Mouse (Mus musculus) activated CD4-positive, CD25-positive, alpha-beta regulatory T cell (primary cell): Measurements from ENCODE around the gene Cnksr1. TPM values are rescaled to one million over a fixed set of nuclear protein-coding genes. Genes with fewer than 3 reads are reported as not detected.

ENCODE experiments used
- polyA plus RNA-seq, 2 experiments: library from polyadenylated mRNA; unstranded; fragments of 100-300 nt; shearing (Covaris generic); gene quantifications; one replicate each; pipeline ENCODE4 v1.2.1; 2017

Gene Cnksr1
- under 1 TPM in 1 of 2 experiments, not detected in 1; 0.53 TPM for polyA plus RNA-seq

DNA sequence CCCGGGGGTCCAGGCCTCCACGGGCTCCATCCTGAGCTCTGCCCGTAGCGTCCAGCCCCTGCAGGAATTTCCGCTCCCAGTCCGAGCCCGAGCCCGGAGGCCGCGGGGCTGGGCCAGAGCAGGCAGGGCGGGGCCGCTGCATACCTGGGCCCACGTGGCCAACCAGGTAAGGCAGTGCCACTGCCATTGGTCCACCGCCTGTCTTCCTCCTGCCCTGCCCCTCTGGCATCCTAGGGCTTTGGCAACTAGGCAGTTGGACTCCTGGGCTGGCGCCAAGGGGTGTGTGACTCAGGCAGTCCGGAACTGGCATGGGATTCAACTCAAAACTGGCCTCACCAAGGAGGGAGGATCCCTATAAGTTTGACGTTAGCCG, at the start of gene Cnksr1:
Gene Cnksr1 (minus strand): TSS at position 121 of the 373 bp plus-strand sequence.

DNA sequence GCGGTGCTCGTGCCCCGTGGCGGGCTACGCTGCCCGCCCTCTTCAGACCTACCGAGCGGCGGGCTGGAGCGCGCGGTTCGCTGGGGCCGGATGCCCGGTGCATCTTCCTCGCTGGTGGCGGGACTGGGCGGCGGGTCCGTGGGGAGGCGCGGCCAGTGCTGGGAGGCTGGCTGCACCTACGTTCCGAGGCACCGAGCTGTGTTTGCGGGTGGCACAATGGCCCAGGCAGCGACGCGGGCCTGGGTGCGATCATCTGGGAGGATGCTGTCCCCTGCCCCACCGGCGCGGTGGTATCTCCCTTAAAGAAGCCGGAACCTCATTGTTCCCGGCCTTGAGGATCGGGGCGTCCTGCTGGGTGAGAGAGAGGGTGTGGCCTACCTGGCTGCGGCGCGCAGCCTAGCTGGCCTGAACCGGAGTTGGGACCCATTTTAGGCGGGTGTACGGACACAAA, 49.4 kb upstream of the Cnksr1 start, which contains the start of gene Pdik1l:
Gene Pdik1l (minus strand): TSS at position 321 of the 451 bp plus-strand sequence.

DNA sequence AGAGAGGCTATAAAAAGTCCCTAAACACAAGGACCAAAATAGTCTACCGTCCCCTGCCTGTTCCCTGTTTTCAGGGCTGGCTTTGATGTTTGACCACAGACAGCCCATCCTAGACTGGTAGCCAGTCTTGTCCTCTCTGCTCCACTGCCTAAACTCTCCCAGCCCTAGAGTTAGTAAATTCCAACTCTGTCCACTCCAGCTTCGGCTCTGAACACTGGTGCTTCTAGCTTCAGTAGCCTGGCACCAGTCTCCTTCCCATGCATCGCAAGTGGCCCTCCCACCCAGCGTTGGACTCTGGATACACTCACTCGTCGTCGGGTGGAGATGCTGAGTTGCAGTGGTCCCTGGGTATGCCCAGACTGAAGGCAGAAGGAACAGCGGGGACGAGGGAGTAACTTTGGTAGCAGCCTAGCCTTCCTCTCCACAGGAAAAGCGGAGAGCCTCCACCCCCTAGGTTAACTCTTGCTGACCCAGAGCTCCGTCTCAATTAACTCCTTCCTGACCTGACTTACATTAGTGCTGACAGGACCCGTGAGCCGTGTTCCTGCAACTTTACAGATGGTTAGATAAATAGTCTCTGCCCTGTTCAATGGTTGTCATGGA, 15.6 kb upstream of the Cnksr1 start, which contains the start of gene Grrp1:
Gene Grrp1 (minus strand): TSS at position 385 of the 603 bp plus-strand sequence.

DNA sequence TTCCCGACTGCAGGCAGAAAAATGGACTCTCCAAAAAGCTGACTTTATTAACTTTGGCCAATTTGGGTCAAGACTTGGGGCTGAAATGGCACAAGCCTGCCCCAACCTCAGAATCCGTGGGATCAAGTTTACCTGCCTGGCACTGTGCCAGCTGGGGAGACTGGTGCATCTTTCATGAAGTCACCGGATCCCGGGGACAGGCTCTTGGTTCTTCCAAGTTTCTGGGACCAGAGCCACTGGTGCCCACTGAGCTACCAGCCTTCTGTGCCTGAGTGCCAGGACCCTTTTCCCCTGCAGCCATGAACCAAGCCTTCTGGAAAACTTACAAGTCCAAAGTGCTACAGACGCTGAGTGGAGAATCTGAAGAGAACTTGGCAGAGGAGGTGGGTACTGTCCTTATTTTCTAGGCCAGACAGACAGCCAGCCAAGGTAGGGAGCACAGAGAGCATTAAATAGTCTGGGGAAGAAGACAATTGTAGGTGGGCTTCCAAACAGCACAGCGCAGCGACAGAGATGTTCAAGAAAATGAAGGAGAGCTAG, 8.6 kb upstream of the Cnksr1 start, which contains the start of gene Gm30191:
Gene Gm30191 (plus strand): TSS at position 217 of the 540 bp plus-strand sequence.

DNA sequence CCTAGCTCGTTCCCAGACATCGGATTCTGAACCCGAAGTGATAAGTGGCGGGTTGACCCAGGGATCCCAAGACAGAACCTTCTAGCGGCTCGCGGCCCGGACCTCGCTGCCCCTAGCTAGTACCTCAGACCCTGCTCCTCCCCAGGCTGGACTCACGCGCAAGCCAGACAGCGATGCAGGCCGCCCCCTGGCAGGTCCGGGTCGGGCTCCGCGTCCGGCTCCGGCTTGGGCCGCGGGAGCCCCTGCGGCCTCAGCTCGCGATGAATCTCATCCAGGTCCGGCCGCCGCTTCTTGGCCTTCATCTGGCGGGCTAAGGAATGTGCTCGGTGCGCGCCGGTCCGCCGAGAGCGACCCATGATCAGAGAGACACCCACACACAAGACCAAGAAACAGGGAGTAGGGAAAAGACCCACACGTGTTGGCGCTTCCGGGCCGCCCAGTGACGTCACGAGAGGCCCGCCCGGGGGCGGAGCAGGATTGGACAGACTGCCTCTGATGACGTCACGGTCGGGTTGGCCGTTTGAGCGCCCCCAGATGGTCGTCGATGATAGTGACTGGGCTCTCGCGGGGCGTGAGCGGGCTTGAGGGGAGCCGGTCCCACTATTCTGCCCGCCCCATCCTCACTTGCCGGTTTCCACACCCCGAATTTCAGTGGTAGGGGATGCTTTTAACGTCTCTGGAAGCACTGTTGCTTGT, 7.1 kb upstream of the Cnksr1 start, which contains the start of gene Zfp593:
Gene Zfp593 (minus strand): TSS at position 445 of the 696 bp plus-strand sequence.

DNA sequence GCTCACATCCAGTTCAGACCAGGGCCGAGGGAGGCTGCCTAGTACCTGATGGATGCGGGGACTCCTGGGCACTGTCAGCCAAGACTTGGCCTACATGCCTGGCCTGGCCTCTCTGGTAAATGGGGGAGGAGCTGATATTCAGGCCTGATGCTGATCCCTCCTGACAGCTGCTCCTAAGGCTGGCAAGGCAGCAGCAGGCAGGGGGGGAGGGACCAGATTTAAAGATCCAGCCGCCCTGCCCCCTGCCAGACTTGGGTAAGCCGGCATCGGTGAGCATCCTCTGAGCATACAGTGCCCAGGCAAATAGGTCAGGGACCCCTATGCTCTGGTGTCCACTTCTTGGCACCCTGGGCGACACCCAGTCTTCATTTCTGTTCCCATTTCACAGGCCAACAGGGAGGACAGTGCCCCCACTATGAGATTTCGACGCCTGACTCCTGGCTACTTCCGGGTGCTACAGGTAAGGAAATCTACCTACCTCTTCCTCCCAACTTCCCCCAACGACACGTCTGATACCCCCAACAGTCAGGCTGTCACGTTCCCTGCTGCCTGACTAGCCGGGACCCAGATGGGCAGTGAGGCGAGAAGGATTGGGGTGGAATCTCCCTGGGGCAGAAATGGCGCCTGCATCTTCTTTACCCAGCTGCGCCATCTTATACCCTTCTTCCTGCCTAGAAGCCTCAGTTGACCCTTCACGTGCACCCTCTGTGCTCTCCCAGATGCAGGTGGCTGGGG, 5.5 kb upstream of the Cnksr1 start, which contains the start of gene E130218I03Rik:
Gene E130218I03Rik (plus strand): TSS at position 147 of the 735 bp plus-strand sequence.

DNA sequence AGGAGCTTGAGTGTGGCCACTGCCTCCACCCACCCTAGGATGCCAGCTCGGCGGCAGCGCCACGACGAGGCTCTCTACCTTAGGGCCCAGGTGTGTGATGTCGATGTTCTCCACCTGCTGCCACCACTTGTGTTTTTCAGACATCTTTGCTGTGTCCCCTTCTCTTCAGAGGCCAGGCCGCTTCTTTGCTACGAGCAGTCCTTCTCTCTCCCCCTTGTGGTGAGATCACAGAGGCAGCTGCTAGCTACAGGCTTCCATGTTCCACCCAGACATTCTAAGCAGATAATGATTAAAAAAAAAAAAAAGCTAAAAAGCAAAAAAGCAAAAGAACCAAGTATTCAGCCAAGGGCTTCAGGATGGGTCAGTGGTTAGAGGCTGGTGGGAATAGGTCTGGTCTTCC, 11.0 kb downstream of the Cnksr1 start, which contains the start of gene Catsper4:
Gene Catsper4 (minus strand): TSS at position 190 of the 400 bp plus-strand sequence.

DNA sequence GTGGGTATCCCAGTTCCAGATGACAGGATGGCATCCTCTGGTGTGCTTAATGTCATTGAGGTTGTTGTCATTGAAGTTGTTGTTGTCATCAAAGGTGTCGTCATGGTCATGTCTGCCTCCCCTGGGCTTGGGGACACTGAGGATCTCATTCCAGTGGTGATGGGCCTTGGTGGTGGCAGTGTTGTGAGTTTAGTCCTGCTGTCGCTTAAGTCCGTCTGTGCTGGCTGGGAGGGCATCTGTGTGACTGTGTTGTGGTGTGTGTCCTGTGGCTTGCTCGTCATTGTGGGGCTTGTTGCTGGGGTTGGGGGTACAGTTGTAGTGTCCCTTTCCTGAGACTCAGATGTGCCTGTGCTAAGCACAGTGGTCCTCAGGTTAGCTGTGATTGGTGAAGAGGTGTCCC, 35.3 kb downstream of the Cnksr1 start, which contains the start of gene Gm7534:
Gene Gm7534 (minus strand): TSS at position 101 of the 400 bp plus-strand sequence.

Other genes starting within 250 kb of the Cnksr1 start
- gene Dhdds, start 237.5 kb downstream of the Cnksr1 start, polyA plus RNA-seq: 10 to 100 TPM; 26.9 to 27.6 TPM
- not detected for gene Lin28a, start 219.6 kb downstream of the Cnksr1 start, polyA plus RNA-seq
- gene Zfp683, start 184.6 kb downstream of the Cnksr1 start, polyA plus RNA-seq: 1 to 10 TPM; 1.4 to 1.9 TPM
- gene Crybg2, start 177.6 kb downstream of the Cnksr1 start, polyA plus RNA-seq: 10 to 100 TPM; 18.4 to 30.3 TPM
- gene Cd52, start 143.3 kb downstream of the Cnksr1 start, polyA plus RNA-seq: 1,000 to 10,000 TPM; 3,692 to 4,204 TPM
- gene Ubxn11, start 135.8 kb downstream of the Cnksr1 start, polyA plus RNA-seq: 10 to 100 TPM; 49.3 to 59.8 TPM
- gene Sh3bgrl3, start 109.6 kb downstream of the Cnksr1 start, polyA plus RNA-seq: 1,000 to 10,000 TPM; 1,591 to 1,837 TPM
- gene Cep85, start 51.3 kb downstream of the Cnksr1 start, polyA plus RNA-seq: 10 to 100 TPM; 56.4 to 68.4 TPM
- gene Gm7534, start 35.4 kb downstream of the Cnksr1 start, polyA plus RNA-seq: not detected
- not detected for gene Catsper4, start 11.0 kb downstream of the Cnksr1 start, polyA plus RNA-seq
- gene E130218I03Rik, start 5.3 kb upstream of the Cnksr1 start, polyA plus RNA-seq: 1 to 10 TPM; 4.5 to 8.3 TPM
- 10 to 100 TPM; 16.5 to 19.2 TPM for gene Zfp593, start 7.2 kb upstream of the Cnksr1 start, polyA plus RNA-seq
- not detected for gene Gm30191, start 8.5 kb upstream of the Cnksr1 start, polyA plus RNA-seq
- gene Grrp1, start 15.7 kb upstream of the Cnksr1 start, polyA plus RNA-seq: not detected
- 10 to 100 TPM; 21.6 to 22.1 TPM for gene Pdik1l, start 49.5 kb upstream of the Cnksr1 start, polyA plus RNA-seq
- gene Trim63, start 76.7 kb upstream of the Cnksr1 start, polyA plus RNA-seq: not detected
- gene Slc30a2, start 104.8 kb upstream of the Cnksr1 start, polyA plus RNA-seq: under 1 TPM; 0.39 TPM
- 1 to 10 TPM in 1 of 2 experiments, under 1 TPM in 1; 0.68 to 1.3 TPM for gene Extl1, start 145.5 kb upstream of the Cnksr1 start, polyA plus RNA-seq
- under 1 TPM; 0.22 to 0.99 TPM for gene Pafah2, start 157.9 kb upstream of the Cnksr1 start, polyA plus RNA-seq
- gene Stmn1, start 229.9 kb upstream of the Cnksr1 start, polyA plus RNA-seq: 100 to 1,000 TPM; 186 to 210 TPM